Mouse (Mus musculus) inflammation-experienced regulatory T-cells, adult 6 months (primary cell): ENCODE results near the gene Calr3. TPM values are rescaled to one million over a fixed set of nuclear protein-coding genes. Genes with fewer than 3 reads are reported as not detected.

ENCODE experiments used
- ATAC-seq: one replicate; pipeline ENCODE4 v1.8.0; 2017
- polyA plus RNA-seq, 3 experiments: library from polyadenylated mRNA; unstranded; fragments of 100-300 nt; shearing (Covaris generic); gene quantifications; one replicate each; pipeline ENCODE4 v1.2.1; 2017

The Calr3 gene
- polyA plus RNA-seq, 3 experiments from 2014 or later, result 0.20 to 0.59 (median 0.31) TPM

GRCm38 (mm10) chr8:72434952-72435351 lies 8.7 kb downstream of the Calr3 start:
- ATAC-seq, result no peak

DNA sequence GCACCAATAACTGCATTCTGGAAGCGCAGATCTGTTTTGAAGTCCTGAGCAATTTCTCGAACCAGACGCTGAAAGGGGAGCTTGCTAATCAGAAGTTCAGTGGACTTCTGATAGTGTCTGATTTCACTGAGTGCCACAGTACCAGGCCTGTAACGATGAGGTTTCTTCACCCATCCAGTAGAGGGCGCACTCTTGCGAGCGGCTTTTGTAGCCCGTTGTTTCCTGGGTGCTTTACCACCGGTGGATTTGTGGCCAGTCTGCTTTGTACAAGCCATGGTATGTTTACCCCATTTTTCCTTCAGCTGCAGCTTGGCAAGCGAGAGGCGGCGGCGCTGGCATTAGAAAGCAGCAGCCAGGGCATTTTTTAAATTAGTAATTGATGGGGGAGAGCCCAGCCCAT lies 14.0 kb downstream of the Calr3 start:
- no peak for ATAC-seq

DNA sequence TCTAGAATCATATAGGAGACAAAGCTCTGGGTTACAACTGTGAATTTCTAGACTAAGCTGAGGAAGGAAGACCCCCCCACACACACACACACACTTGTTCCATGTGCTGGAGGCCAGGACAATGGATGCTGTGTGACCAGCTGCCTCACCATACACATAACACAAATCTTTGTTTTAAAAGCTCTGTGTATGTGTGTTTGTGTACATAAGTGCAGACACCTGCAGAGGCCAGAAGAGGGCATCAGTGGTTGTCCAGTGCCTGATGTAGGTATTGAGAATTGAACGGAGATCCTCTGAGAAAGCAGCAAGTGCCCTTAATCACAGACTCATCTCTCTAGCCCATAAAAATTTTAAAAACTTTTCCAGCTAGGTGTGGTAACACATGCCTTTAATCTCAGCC lies 20.7 kb downstream of the Calr3 start:
- ATAC-seq, result no peak

GRCm38 (mm10) chr8:72421362-72422335 lies 22.0 kb downstream of the Calr3 start, which contains the start of gene Eps15l1:
Gene Eps15l1, minus strand, starts transcription at chr8:72421460.
- peak; percentile 98 for ATAC-seq

DNA sequence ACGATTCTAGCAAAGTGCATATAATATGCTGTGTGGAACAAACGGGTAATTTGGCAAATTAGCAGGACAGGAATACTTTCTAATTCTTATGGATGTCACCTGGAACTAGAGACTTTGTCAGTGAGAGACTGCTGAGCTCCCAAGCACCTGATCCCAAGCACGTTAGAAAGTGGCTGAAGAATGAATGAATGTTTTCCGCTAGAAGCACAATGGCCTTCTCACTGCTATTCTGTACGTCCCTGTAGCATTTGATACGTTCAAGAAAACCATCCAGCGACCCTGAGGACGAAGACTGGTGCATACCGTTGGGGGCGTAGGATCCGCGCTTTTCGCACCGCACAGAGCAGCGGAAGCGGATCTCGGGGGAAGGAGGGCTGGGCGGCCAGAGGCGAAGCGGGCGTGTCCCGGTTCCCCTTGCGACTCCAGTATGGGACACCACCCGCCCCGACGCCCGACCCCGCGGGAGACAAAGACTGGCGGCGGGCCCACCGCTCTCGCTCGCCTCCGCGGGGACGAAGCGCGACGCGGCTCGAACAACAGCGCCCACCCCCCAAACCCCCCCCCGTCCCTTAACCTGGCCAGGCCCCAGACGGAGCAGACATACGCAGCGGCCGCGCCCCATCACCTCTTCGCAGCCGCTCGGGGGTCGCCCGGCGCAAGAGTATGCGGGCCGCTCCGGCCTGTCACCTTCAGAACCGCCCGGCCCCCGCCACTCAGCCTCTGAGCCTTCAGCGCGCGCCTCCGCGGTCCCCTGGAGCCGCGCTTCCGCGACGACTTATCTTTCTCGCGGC lies 22.9 kb downstream of the Calr3 start:
- peak; percentile 14 for ATAC-seq

GRCm38 (mm10) chr8:72418073-72418472 lies 25.6 kb downstream of the Calr3 start:
- ATAC-seq, result no peak

DNA sequence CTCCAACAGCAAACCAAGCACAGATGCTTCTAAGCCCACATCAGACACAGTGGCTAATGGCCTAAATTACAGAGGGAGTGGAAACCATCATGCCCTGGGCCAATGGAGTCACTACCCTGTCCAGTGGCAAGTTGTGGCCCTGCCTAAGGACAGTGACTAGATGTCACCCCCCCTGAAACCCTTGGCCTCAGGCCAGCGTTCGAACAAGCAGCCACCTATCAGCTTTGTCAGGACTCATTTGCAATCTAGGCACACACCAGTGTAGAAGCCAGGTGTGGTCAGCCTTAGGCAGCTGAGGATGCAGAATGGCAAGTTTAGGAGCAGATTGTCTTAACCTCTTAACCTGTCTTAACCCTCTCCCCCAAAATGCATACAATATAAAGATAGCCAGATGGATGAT lies 28.4 kb downstream of the Calr3 start:
- ATAC-seq, result no peak

GRCm38 (mm10) chr8:72413839-72414238 lies 29.8 kb downstream of the Calr3 start:
- ATAC-seq, result no peak

DNA sequence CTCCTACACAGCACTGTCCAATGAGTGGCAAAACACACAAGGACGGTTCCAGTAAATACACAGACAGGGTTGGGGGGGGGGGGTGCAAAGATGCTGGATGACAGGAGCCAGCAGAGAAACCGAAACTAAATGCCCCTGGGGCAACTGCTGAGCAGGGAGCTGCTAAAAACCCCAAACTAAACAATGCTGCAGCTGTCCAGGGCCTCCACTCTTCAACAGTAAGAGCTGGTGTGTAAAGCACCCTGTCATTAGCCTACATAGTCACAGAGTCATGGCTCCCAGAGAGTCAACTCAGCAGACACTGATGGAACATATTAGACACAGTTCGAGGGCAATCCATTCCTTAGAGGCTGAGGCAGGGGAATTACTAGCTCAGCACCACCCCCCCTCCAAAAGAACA lies 34.2 kb downstream of the Calr3 start:
- ATAC-seq, result peak; percentile 25

DNA sequence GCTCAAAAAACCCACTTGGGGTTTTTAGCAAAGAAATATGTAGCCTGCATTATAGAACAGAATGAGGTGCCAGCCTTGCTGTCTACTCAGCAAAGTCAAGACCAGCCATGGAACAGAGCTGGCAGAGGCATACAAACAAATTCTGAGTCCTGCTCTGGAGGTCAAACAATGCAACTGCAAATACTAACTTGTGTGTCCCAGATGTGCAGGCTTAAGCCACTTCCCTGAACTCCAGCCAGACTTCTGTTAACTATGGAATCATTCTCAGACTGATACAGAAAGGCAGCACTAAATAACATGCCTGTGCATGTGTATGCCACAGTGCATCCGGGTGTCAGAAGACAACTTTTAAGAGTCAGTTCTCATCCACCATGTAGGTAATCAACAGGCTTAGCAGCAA lies 35.8 kb downstream of the Calr3 start:
- ATAC-seq, result no peak

GRCm38 (mm10) chr8:72402981-72403380 lies 40.7 kb downstream of the Calr3 start:
- no peak for ATAC-seq

- ATAC-seq, result no peak
These were observed 42.3 kb downstream of the Calr3 start for GRCm38 (mm10) chr8:72401381-72401780.

DNA sequence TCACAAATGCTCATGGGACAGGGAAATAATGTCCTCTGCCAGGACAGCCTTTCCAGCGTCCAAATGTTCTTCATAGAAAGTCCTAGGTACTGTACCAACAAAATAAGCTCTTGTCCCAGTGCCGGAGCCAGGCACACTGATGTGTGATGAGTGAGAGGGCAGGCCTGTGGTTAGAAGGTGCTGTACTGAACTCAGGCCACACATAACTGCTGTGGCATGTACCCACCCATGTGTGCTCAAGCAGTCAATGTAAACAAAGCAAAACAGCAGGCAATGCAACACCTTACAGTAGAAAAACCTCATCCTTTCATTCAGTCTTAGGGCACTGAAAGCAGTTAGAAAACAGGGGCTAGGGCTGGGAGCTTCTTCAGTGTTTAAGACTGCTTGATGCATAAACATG lies 57.9 kb downstream of the Calr3 start:
- ATAC-seq, result no peak

DNA sequence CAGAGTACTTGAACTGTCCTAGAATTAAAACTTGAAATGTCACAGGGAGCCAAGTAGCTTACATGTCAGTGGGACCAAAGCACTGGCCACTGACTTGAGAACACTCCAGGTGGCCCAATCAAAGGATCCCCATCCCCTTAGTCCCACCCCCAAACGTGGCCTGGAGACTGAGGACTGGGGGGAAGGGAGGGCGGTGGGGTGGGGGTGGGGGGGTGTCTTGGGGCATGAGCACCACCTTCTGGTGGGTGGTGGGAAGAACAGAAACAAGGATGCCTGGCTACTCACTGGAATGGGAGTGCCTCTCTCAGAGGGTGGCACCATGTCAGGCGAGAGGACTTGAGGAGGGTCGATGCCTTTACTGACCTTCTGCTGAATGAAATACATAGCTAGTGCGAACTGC lies 61.3 kb downstream of the Calr3 start:
- ATAC-seq, result no peak

DNA sequence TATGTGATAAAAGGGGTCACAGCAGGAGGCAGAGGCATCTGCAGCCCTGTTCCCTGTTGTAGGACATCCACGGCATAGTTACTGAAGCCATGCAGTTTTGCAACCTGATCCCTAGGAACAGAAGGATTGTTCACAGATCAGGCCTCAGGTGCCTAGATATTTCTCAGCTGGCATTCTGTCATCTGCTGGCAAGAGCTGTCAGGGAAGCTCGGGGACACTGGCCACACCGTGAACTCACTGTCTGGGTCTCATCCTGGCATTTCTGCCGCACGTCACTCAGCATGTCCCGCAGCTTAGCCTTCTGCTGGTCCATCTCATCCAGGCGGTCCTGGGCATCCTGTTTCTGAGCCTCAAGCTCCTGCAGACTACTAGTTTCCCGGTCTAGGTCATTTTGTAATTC lies 63.0 kb downstream of the Calr3 start:
- no peak for ATAC-seq

- ATAC-seq, result no peak
These were observed 66.8 kb downstream of the Calr3 start for GRCm38 (mm10) chr8:72376900-72377299.

DNA sequence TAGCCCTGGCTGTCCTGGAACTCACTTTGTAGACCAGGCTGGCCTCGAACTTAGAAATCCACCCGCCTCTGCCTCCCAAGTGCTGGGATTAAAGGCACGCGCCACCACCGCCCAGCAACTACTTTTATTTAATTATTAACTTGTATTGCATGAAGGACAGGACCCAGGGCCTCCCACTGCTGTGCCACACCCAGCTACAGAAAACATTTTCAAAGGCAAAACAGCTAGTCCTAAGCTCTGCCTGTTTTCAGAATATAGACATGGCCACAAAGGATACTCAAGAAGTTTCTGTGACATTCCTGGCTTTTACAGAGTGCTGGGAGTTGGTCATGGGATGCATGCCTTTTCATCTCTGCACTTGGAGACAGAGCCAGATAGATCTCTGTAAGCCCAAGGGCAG lies 67.4 kb downstream of the Calr3 start:
- no peak for ATAC-seq

DNA sequence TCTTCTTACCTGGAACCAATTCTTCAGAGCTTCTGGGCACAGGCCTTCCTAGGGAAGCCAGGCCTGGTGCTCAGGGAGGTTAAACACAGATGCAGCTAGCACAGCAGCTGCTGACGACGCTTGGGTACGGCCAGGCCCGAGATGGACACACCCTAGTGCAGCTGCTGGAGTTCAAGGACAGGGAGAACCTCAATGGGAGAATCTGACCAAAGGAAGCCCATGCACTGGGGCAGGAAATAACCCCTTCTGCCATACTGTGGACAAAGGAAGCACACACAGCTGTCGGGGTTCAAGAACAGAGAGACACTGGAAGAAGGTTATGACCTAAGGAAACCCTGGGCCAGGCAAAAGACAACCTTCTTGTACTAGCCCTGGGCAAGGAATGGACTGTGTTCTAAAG lies 68.5 kb downstream of the Calr3 start:
- ATAC-seq, result no peak

Other genes with a start within 250 kb of the Calr3 start
- gene Cib3, start 231.0 kb downstream of the Calr3 start, polyA plus RNA-seq, result 1 to 10 TPM in 1 of 3 experiments, not detected in 2; 2.8 TPM
- not detected for gene Gm11034, start 230.2 kb downstream of the Calr3 start, polyA plus RNA-seq
- 100 to 1,000 TPM in 2 of 3 experiments, 10 to 100 TPM in 1; 94.4 to 119 (median 103) TPM for gene Fam32a, start 224.1 kb downstream of the Calr3 start, polyA plus RNA-seq
- gene Ap1m1, start 203.9 kb downstream of the Calr3 start, polyA plus RNA-seq, result 100 to 1,000 TPM; 113 to 130 (median 120) TPM
- 100 to 1,000 TPM in 1 of 3 experiments, 10 to 100 TPM in 2; 20.4 to 115 (median 45.5) TPM for gene Gm10282, start 138.6 kb downstream of the Calr3 start, polyA plus RNA-seq
- gene Klf2, start 124.8 kb downstream of the Calr3 start, polyA plus RNA-seq, result 10 to 100 TPM; 21.0 to 28.1 (median 24.3) TPM
- 10 to 100 TPM; 45.6 to 60.7 (median 51.1) TPM for gene Eps15l1, start 22.4 kb downstream of the Calr3 start, polyA plus RNA-seq
- 1 to 10 TPM; 4.3 to 7.1 (median 6.4) TPM for gene 1700030K09Rik, start within 50 bp of the Calr3 start, polyA plus RNA-seq
- 10 to 100 TPM; 48.9 to 68.1 (median 66.7) TPM for gene Cherp, start 31.4 kb upstream of the Calr3 start, polyA plus RNA-seq
- gene Slc35e1, start 48.7 kb upstream of the Calr3 start, polyA plus RNA-seq, result 1 to 10 TPM; 6.7 to 8.4 (median 7.7) TPM
- 1 to 10 TPM; 2.6 to 4.9 (median 4.1) TPM for gene Med26, start 104.4 kb upstream of the Calr3 start, polyA plus RNA-seq
- gene Smim7, start 127.2 kb upstream of the Calr3 start, polyA plus RNA-seq, result 100 to 1,000 TPM in 1 of 3 experiments, 10 to 100 TPM in 2; 74.5 to 101 (median 82.6) TPM
- 1 to 10 TPM in 1 of 3 experiments, under 1 TPM in 2; 0.88 to 1.5 (median 0.99) TPM for gene Tmem38a, start 128.2 kb upstream of the Calr3 start, polyA plus RNA-seq
- under 1 TPM in 1 of 3 experiments, not detected in 2; 0.08 TPM for gene Nwd1, start 202.8 kb upstream of the Calr3 start, polyA plus RNA-seq